Mouse (Mus musculus) E14TG2a.4 (cell line): ENCODE measurements around the gene Sgms1.

Experiments
- CTCF ChIP-seq: conservative IDR thresholded peaks from 2 replicates; pipeline ENCODE4 v1.5.1; 2014; ENCODE audit warnings: low read length
- NANOG ChIP-seq: IDR thresholded peaks from 2 replicates; pipeline ENCODE4 v1.6.1; 2014; ENCODE audit warnings: borderline replicate concordance, low read length, mixed read lengths
- POU5F1 ChIP-seq: IDR thresholded peaks from 2 replicates; pipeline ENCODE4 v1.6.1; 2014; ENCODE audit warnings: low read length, borderline replicate concordance

DNA sequence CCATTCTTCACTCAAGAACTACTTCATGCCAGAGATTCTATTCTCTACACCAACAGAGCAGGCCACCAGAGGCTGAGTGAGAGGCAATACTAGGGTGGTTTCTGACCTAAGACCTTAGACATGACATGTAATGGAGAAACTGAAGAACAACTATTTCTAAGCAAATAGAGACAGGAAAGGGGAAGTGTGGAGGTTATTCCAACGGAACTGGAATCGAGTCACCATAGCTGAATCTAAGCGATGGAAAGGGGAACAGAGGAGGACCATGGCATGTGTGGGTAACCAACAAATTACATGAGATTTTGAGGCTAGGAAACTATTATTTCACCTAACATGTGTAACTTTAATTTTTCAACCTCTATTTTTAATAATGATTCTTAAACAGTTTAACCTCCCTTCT, 78.5 kb downstream of the Sgms1 start:
- TF ChIP-seq CTCF: no peak
- no peak for TF ChIP-seq NANOG
- no peak for TF ChIP-seq POU5F1
